ENCODE assay signal across 10 mouse cellular contexts in the genomic region with DNA sequence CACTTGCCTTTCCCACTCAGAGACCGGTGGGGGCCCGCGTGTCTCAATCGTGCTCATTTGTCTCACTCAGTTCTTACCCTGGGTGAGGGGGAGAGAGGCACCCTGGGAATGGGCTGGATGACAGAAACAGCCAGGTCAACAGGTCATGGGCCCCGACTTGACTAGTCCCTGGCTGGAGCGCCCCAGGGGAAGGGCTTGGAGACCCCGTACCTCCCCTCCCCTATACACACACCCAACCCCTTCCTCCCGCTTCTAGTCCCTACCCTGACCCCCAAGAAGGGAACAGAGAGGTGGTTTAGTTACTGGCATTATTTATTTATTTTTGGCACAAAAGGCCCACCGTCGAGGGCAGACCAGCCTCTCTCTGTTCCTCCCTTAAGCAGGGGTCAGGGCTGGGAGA. TPM values are rescaled to one million over a fixed set of nuclear protein-coding genes. Genes with fewer than 3 reads are reported as not detected.
A peak's percentile ranks its signal among the peaks of the same experiment; 100 is the strongest.
DNase-seq lines count a peak whose midpoint lies in the region; ATAC-seq lines count a peak whose summit lies in the region.
"Had no signal": no experiment of that assay in that cellular context is flagged by ENCODE, and none has a peak within 500 bp of the region (broad histone marks: within the 10 kb centered on the region; RNA-seq: fewer than 3 reads in every experiment).

No protein-coding gene starts in this region.

- peaks cover 23% of the 10 kb centered on the region for H3K4me1 ChIP-seq in forebrain, embryonic 12.5 days
- peaks cover 17% of the 10 kb centered on the region for H3K4me1 ChIP-seq in forebrain, embryonic 13.5 days
- peaks cover 10% of the 10 kb centered on the region for H3K4me1 ChIP-seq in lung, embryonic 16.5 days (replicated peaks; ENCODE audit: control insufficient read depth, insufficient read depth, low read length)
- peaks cover 30% of the 10 kb centered on the region for H3K4me1 ChIP-seq in embryonic facial prominence, embryonic 12.5 days
- no peaks in the 10 kb centered on the region for H3K4me1 ChIP-seq in midbrain, embryonic 16.5 days (ENCODE audit: control insufficient read depth, insufficient read depth, low read length)

- WGBS in forebrain, embryonic 12.5 days: 10% methylated on average over 10 of the region's 10 CpGs
- 10% methylated on average over 10 of the region's 10 CpGs for WGBS in forebrain, embryonic 13.5 days
- WGBS in lung, embryonic 16.5 days: 16% methylated on average over 10 of the region's 10 CpGs
- 8% methylated on average over 10 of the region's 10 CpGs for WGBS in embryonic facial prominence, embryonic 12.5 days
- 9% methylated on average over 10 of the region's 10 CpGs for WGBS in midbrain, embryonic 16.5 days

- no peak overlapping the region for H3K4me3 ChIP-seq in forebrain, embryonic 12.5 days (replicated peaks)
- H3K4me3 ChIP-seq in forebrain, embryonic 13.5 days: no peak overlapping the region
- no peak overlapping the region for H3K4me3 ChIP-seq in lung, embryonic 16.5 days (ENCODE audit: low read length)
- H3K4me3 ChIP-seq in embryonic facial prominence, embryonic 12.5 days: no peak overlapping the region
- H3K4me3 ChIP-seq in midbrain, embryonic 16.5 days (ENCODE audit: low read depth, low read length): no peak overlapping the region

- no peak overlapping the region for H3K27ac ChIP-seq in forebrain, embryonic 12.5 days
- no peak overlapping the region for H3K27ac ChIP-seq in forebrain, embryonic 13.5 days
- H3K27ac ChIP-seq in lung, embryonic 16.5 days (ENCODE audit: low read length): no peak overlapping the region
- peak overlapping the region; percentile 57 for H3K27ac ChIP-seq in embryonic facial prominence, embryonic 12.5 days
- no peak overlapping the region for H3K27ac ChIP-seq in midbrain, embryonic 16.5 days (ENCODE audit: low read length)

- intact Hi-C loops in left cerebral cortex, postnatal 14 days (cut with DNase I): loop anchor here (10.0 kb wide), 1 partner anchor 226 kb away; the partner anchor contains the start of gene Megf8

- peak; percentile 30; the same call in 1 of the 2 replicates for ATAC-seq in forebrain, embryonic 12.5 days (ENCODE audit: low FRiP score)
- ATAC-seq in forebrain, embryonic 13.5 days: no peak
- peak; percentile 37; the same call in 1 of the 2 replicates for ATAC-seq in lung, embryonic 16.5 days (ENCODE audit: low read depth)
- 0 out of 2 replicates have a peak, but pooled peaks have one; percentile 44 for ATAC-seq in embryonic facial prominence, embryonic 12.5 days (ENCODE audit: insufficient number of reproducible peaks, insufficient read depth, low FRiP score, low TSS enrichment)
- ATAC-seq in midbrain, embryonic 16.5 days: no peak

- no peak overlapping the region for H3K9ac ChIP-seq in forebrain, embryonic 12.5 days
- H3K9ac ChIP-seq in forebrain, embryonic 13.5 days: no peak overlapping the region
- H3K9ac ChIP-seq in lung, embryonic 16.5 days (ENCODE audit: low read length): no peak overlapping the region
- H3K9ac ChIP-seq in embryonic facial prominence, embryonic 12.5 days: peak overlapping the region; percentile 33; the same call in 1 of the 2 replicates
- 0 out of 2 replicates have a peak overlapping the region, but pooled peaks have one; percentile 10 for H3K9ac ChIP-seq in midbrain, embryonic 16.5 days (ENCODE audit: low read depth, low read length)

- peaks cover 29% of the 10 kb centered on the region for H3K36me3 ChIP-seq in forebrain, embryonic 12.5 days (replicated peaks)
- H3K36me3 ChIP-seq in forebrain, embryonic 13.5 days (ENCODE audit: poor library complexity, severe bottlenecking): peaks cover 46% of the 10 kb centered on the region
- H3K36me3 ChIP-seq in lung, embryonic 16.5 days (ENCODE audit: control insufficient read depth, insufficient read depth, low read length): peaks cover 14% of the 10 kb centered on the region
- peaks cover 25% of the 10 kb centered on the region for H3K36me3 ChIP-seq in embryonic facial prominence, embryonic 12.5 days
- H3K36me3 ChIP-seq in midbrain, embryonic 16.5 days (ENCODE audit: control insufficient read depth, insufficient read depth, low read length): peaks cover 11% of the 10 kb centered on the region

- H3K27me3 ChIP-seq in forebrain, embryonic 12.5 days: no peaks in the 10 kb centered on the region
- H3K27me3 ChIP-seq in forebrain, embryonic 13.5 days: no peaks in the 10 kb centered on the region
- H3K27me3 ChIP-seq in lung, embryonic 16.5 days (ENCODE audit: control insufficient read depth, insufficient read depth, low read depth, low read length): no peaks in the 10 kb centered on the region
- H3K27me3 ChIP-seq in embryonic facial prominence, embryonic 12.5 days: no peaks in the 10 kb centered on the region
- H3K27me3 ChIP-seq in midbrain, embryonic 16.5 days (ENCODE audit: control insufficient read depth, insufficient read depth, low read depth, low read length): no peaks in the 10 kb centered on the region

- H3K4me2 ChIP-seq in forebrain, embryonic 12.5 days: no peak overlapping the region
- H3K4me2 ChIP-seq in forebrain, embryonic 13.5 days: no peak overlapping the region
- H3K4me2 ChIP-seq in lung, embryonic 16.5 days (ENCODE audit: low read depth, low read length): no peak overlapping the region
- peak overlapping the region; percentile 17; the same call in 1 of the 2 replicates for H3K4me2 ChIP-seq in embryonic facial prominence, embryonic 12.5 days (replicated peaks)
- no peak overlapping the region for H3K4me2 ChIP-seq in midbrain, embryonic 16.5 days (ENCODE audit: low read length)

- no peaks in the 10 kb centered on the region for H3K9me3 ChIP-seq in forebrain, embryonic 12.5 days
- H3K9me3 ChIP-seq in forebrain, embryonic 13.5 days (replicated peaks): no peaks in the 10 kb centered on the region
- no peaks in the 10 kb centered on the region for H3K9me3 ChIP-seq in lung, embryonic 16.5 days (ENCODE audit: control insufficient read depth, low read length)
- no peaks in the 10 kb centered on the region for H3K9me3 ChIP-seq in embryonic facial prominence, embryonic 12.5 days
- no peaks in the 10 kb centered on the region for H3K9me3 ChIP-seq in midbrain, embryonic 16.5 days (replicated peaks; ENCODE audit: control insufficient read depth, low read length, poor library complexity, severe bottlenecking)

- no peak for DNase-seq in lung, postnatal 36 days
- no peak for DNase-seq in gastrocnemius, postnatal 10 days
- DNase-seq in left cerebral cortex, postnatal 14 days (ENCODE audit: low spot score in 2 of 2): no peak
- DNase-seq: cerebellum, adult 18-20 months; kidney, adult 2 months had no signal

RNA-seq across cellular contexts. Expression of gene Zfp574, which starts 16.2 kb away (rescaled TPM):
- 39.7 and 41.2 TPM in 2 replicates for polyA plus RNA-seq in forebrain, embryonic 12.5 days (2016; fragmentation: Nextera tagmentation; extraction: Ambion mirVana)
- polyA plus RNA-seq in forebrain, embryonic 13.5 days (2015; fragmentation: Nextera tagmentation; extraction: Ambion mirVana): 33.5 and 38.1 TPM in 2 replicates
- 28.9 and 30.5 TPM in 2 replicates for polyA plus RNA-seq in lung, embryonic 16.5 days (2015; fragmentation: Nextera tagmentation; extraction: Ambion mirVana)
- 38.8 and 41.5 TPM in 2 replicates for polyA plus RNA-seq in embryonic facial prominence, embryonic 12.5 days (2016; fragmentation: Nextera tagmentation; extraction: Ambion mirVana)
- polyA plus RNA-seq in midbrain, embryonic 16.5 days (2015; fragmentation: Nextera tagmentation; extraction: Ambion mirVana): 33.7 and 34.2 TPM in 2 replicates
- total RNA-seq in gastrocnemius, postnatal 10 days (2021): 1 to 10 TPM; 6.9 to 9.0 TPM
- total RNA-seq in left cerebral cortex, postnatal 14 days (2021): 10 to 100 TPM; 28.1 to 30.0 TPM

RNA-seq across cellular contexts. Expression of gene Grik5, which starts 16.4 kb away (rescaled TPM):
- polyA plus RNA-seq in forebrain, embryonic 12.5 days (2016; fragmentation: Nextera tagmentation; extraction: Ambion mirVana): 14.3 and 18.1 TPM in 2 replicates
- 12.8 and 14.7 TPM in 2 replicates for polyA plus RNA-seq in forebrain, embryonic 13.5 days (2015; fragmentation: Nextera tagmentation; extraction: Ambion mirVana)
- 3.5 and 3.6 TPM in 2 replicates for polyA plus RNA-seq in lung, embryonic 16.5 days (2015; fragmentation: Nextera tagmentation; extraction: Ambion mirVana)
- polyA plus RNA-seq in embryonic facial prominence, embryonic 12.5 days (2016; fragmentation: Nextera tagmentation; extraction: Ambion mirVana): 12.4 and 13.1 TPM in 2 replicates
- 14.2 and 15.5 TPM in 2 replicates for polyA plus RNA-seq in midbrain, embryonic 16.5 days (2015; fragmentation: Nextera tagmentation; extraction: Ambion mirVana)
- 10 to 100 TPM in 1 of 2 experiments, 1 to 10 TPM in 1; 7.2 to 11.0 TPM for total RNA-seq in gastrocnemius, postnatal 10 days (2021)
- total RNA-seq in left cerebral cortex, postnatal 14 days (2021): 100 to 1,000 TPM; 264 to 270 TPM

Comparison
In these comparisons a context has a peak if more than half of its experiments do, and no peak if none do; other contexts are left out.
1. ATAC-seq: peak in forebrain, embryonic 12.5 days (single experiment), lung, embryonic 16.5 days (single experiment) and embryonic facial prominence, embryonic 12.5 days (single experiment); none in forebrain, embryonic 13.5 days (single experiment) and midbrain, embryonic 16.5 days (single experiment).
2. H3K9ac ChIP-seq: peak in embryonic facial prominence, embryonic 12.5 days (single experiment) and midbrain, embryonic 16.5 days (single experiment); none in forebrain, embryonic 12.5 days (single experiment), forebrain, embryonic 13.5 days (single experiment) and lung, embryonic 16.5 days (single experiment).